Comparison of ENCODE assay signal across 7 mouse cellular contexts in genomic region chr14:75753991-75754817, GRCm38 (mm10). TPM values are rescaled to one million over a fixed set of nuclear protein-coding genes. Genes with fewer than 3 reads are reported as not detected.
A peak's percentile ranks its signal among the peaks of the same experiment; 100 is the strongest.
DNase-seq lines count a peak whose midpoint lies in the region; ATAC-seq and TF ChIP-seq lines count a peak whose summit lies in the region.

TSS of gene Cog3 (minus strand) at chr14:75754517.

- peak within 1 kb of the TSS; percentile 85 for H3K9ac ChIP-seq in intestine, postnatal 0 days (ENCODE audit: low read depth, low read length)
- H3K9ac ChIP-seq in midbrain, embryonic 12.5 days (replicated peaks): peak within 1 kb of the TSS; percentile 92

- under 1% methylated on average over 77 of the region's 78 CpGs for WGBS in embryonic facial prominence, embryonic 10.5 days
- WGBS in intestine, postnatal 0 days: under 1% methylated on average over 69 of the region's 78 CpGs
- under 1% methylated on average over 77 of the region's 78 CpGs for WGBS in midbrain, embryonic 12.5 days
- under 1% methylated on average over 78 of the region's 78 CpGs for WGBS in small intestine, adult 2 months

- peak; percentile 58 for TF ChIP-seq CTCF in intestine, postnatal 0 days (IDR thresholded peaks at IDR 0.05; ENCODE audit: low read depth)
- no peak for TF ChIP-seq CTCF in small intestine, adult 2 months (IDR thresholded peaks at IDR 0.05; ENCODE audit: extremely low read depth, insufficient read length, insufficient replicate concordance, low read depth, low read length)

- peak; percentile 97 for ATAC-seq in intestine, postnatal 0 days
- ATAC-seq in midbrain, embryonic 12.5 days (ENCODE audit: low FRiP score, low read depth): peak; percentile 99

- peak within 1 kb of the TSS; percentile 99 for H3K4me3 ChIP-seq in embryonic facial prominence, embryonic 10.5 days
- H3K4me3 ChIP-seq in intestine, postnatal 0 days (ENCODE audit: low read depth, low read length): peak within 1 kb of the TSS; percentile 92
- peak within 1 kb of the TSS; percentile 68 for H3K4me3 ChIP-seq in midbrain, embryonic 12.5 days
- H3K4me3 ChIP-seq in small intestine, adult 2 months (ENCODE audit: low read depth, low read length): peak within 1 kb of the TSS; percentile 97

- H3K27ac ChIP-seq in embryonic facial prominence, embryonic 10.5 days (replicated peaks): peak within 1 kb of the TSS; percentile 89
- H3K27ac ChIP-seq in intestine, postnatal 0 days (ENCODE audit: low read depth, low read length): peak within 1 kb of the TSS; percentile 95
- H3K27ac ChIP-seq in midbrain, embryonic 12.5 days (replicated peaks): peak within 1 kb of the TSS; percentile 84
- H3K27ac ChIP-seq in small intestine, adult 2 months (ENCODE audit: insufficient read depth, low read depth, low read length): peak within 1 kb of the TSS; percentile 71

- intact Hi-C loops in left cerebral cortex, postnatal 4 days (cut with DNase I): no loop called here

- H3K27me3 ChIP-seq in embryonic facial prominence, embryonic 10.5 days (replicated peaks; ENCODE audit: low read depth, poor library complexity, severe bottlenecking): peaks cover 13% of the 10 kb centered on the region
- no peaks in the 10 kb centered on the region for H3K27me3 ChIP-seq in intestine, postnatal 0 days (replicated peaks; ENCODE audit: control insufficient read depth, insufficient read depth, low read length)
- 0 out of 2 replicates have a peak, but pooled peaks cover 4% of the 10 kb centered on the region for H3K27me3 ChIP-seq in midbrain, embryonic 12.5 days
- H3K27me3 ChIP-seq in small intestine, adult 2 months (ENCODE audit: control insufficient read depth, insufficient read depth, low read length): no peaks in the 10 kb centered on the region

- peaks cover 22% of the 10 kb centered on the region for H3K4me1 ChIP-seq in embryonic facial prominence, embryonic 10.5 days
- 0 out of 2 replicates have a peak, but pooled peaks cover 6% of the 10 kb centered on the region for H3K4me1 ChIP-seq in intestine, postnatal 0 days (replicated peaks; ENCODE audit: control insufficient read depth, insufficient read depth, low read length)
- H3K4me1 ChIP-seq in midbrain, embryonic 12.5 days: peaks cover 26% of the 10 kb centered on the region
- H3K4me1 ChIP-seq in small intestine, adult 2 months (ENCODE audit: control insufficient read depth, insufficient read depth, insufficient read length, low read length): peaks cover 8% of the 10 kb centered on the region; the same call in 1 of the 2 replicates

- TF ChIP-seq POLR2A in small intestine, adult 2 months (IDR thresholded peaks at IDR 0.05; ENCODE audit: low read depth, low read length): peak; percentile 87

- peak; percentile 99 for DNase-seq in adrenal gland, postnatal 10 days
- DNase-seq in embryonic facial prominence, embryonic 10.5 days (ENCODE audit: low spot score): peak; percentile 96
- peak; percentile 61 for DNase-seq in gonadal fat pad, adult 2 months (ENCODE audit: low read depth)
- DNase-seq in left cerebral cortex, postnatal 4 days: peak; percentile 97

- H3K36me3 ChIP-seq in embryonic facial prominence, embryonic 10.5 days (replicated peaks): no peaks in the 10 kb centered on the region; the same call in 1 of the 2 replicates
- H3K36me3 ChIP-seq in intestine, postnatal 0 days (ENCODE audit: control insufficient read depth, insufficient read depth): no peaks in the 10 kb centered on the region
- no peaks in the 10 kb centered on the region for H3K36me3 ChIP-seq in midbrain, embryonic 12.5 days
- H3K36me3 ChIP-seq in small intestine, adult 2 months (ENCODE audit: control insufficient read depth, insufficient read depth, low read length): no peaks in the 10 kb centered on the region

- H3K9me3 ChIP-seq in embryonic facial prominence, embryonic 10.5 days: no peaks in the 10 kb centered on the region
- H3K9me3 ChIP-seq in intestine, postnatal 0 days (ENCODE audit: control insufficient read depth): no peaks in the 10 kb centered on the region
- H3K9me3 ChIP-seq in midbrain, embryonic 12.5 days: no peaks in the 10 kb centered on the region

- peak within 1 kb of the TSS; percentile 72 for H3K4me2 ChIP-seq in intestine, postnatal 0 days (replicated peaks; ENCODE audit: low read depth)
- H3K4me2 ChIP-seq in midbrain, embryonic 12.5 days (replicated peaks): peak within 1 kb of the TSS; percentile 85

RNA-seq across cellular contexts. Expression of gene Cog3, which starts in this region (rescaled TPM):
- 10 to 100 TPM; 21.5 to 23.2 TPM for total RNA-seq in adrenal gland, postnatal 10 days (2021)
- polyA plus RNA-seq in embryonic facial prominence, embryonic 10.5 days (2016; fragmentation: Nextera tagmentation; extraction: Ambion mirVana): 19.5 and 20.6 TPM in 2 replicates
- polyA plus RNA-seq in gonadal fat pad, adult 2 months (2012; rRNA removed): 16.5 and 17.7 TPM in 2 replicates
- 9.2 TPM in 2 replicates for polyA plus RNA-seq in intestine, postnatal 0 days (2015; fragmentation: Nextera tagmentation; extraction: Ambion mirVana)
- total RNA-seq in left cerebral cortex, postnatal 4 days (2021): 10 to 100 TPM; 24.3 to 24.5 TPM
- polyA plus RNA-seq in midbrain, embryonic 12.5 days (2016; fragmentation: Nextera tagmentation; extraction: Ambion mirVana): 24.3 and 26.6 TPM in 2 replicates
- 3.3 and 5.7 TPM in 2 replicates for polyA plus RNA-seq in small intestine, adult 2 months (2012; rRNA removed)

Comparison
In these comparisons a context has a peak if more than half of its experiments do, and no peak if none do; other contexts are left out.
1. Peak in every context shown above with its lines: DNase-seq, ATAC-seq, H3K4me3 ChIP-seq and H3K27ac ChIP-seq.